Mouse (Mus musculus) T-helper 1 cell (primary cell): ENCODE data around the gene Itpripl1.
"Not testable (repeated sequence)": the region's sequence is repeated elsewhere in the genome, so short reads cannot be mapped to it uniquely, and the experiment has no call there.

Experiments used
- in situ Hi-C: fragments of 300-600 bp; cut with MboI, MseI; formaldehyde crosslinking; loops from one replicate; pipeline ENCODE4 v1.15.1; 2025; ENCODE audit warnings: high pct_unique_total_duplicates

The Itpripl1 gene

GRCm38 (mm10) chr2:127143158-127144063 is at the start of gene Itpripl1:
Gene Itpripl1, minus strand, starts transcription at chr2:127143442.
- in situ Hi-C loops, result no loop called here

GRCm38 (mm10) chr2:127189574-127189973 is 46.3 kb upstream of the Itpripl1 start:
- in situ Hi-C loops, result no loop called here

GRCm38 (mm10) chr2:127182598-127183381 is 39.5 kb upstream of the Itpripl1 start:
- in situ Hi-C loops, result no loop called here

- in situ Hi-C loops, result loop anchor here (5.0 kb wide), 1 partner anchor 36 kb away; no protein-coding TSS in a partner anchor
Measured at GRCm38 (mm10) chr2:127166261-127166660, 23.0 kb upstream of the Itpripl1 start.

- in situ Hi-C loops, result loop anchor here (5.0 kb wide), 1 partner anchor 37 kb away; no protein-coding TSS in a partner anchor
Measured at GRCm38 (mm10) chr2:127165675-127166074, 22.4 kb upstream of the Itpripl1 start.

GRCm38 (mm10) chr2:127145699-127146098 is 2.5 kb upstream of the Itpripl1 start:
- in situ Hi-C loops, result no loop called here

GRCm38 (mm10) chr2:127142577-127143157 is 575 bp downstream of the Itpripl1 start:
- in situ Hi-C loops, result no loop called here

GRCm38 (mm10) chr2:127142031-127142430 is 1.2 kb downstream of the Itpripl1 start:
- in situ Hi-C loops, result no loop called here

GRCm38 (mm10) chr2:127140011-127140410 is 3.2 kb downstream of the Itpripl1 start:
- in situ Hi-C loops, result no loop called here

GRCm38 (mm10) chr2:127139605-127140004 is 3.6 kb downstream of the Itpripl1 start:
- in situ Hi-C loops, result no loop called here

GRCm38 (mm10) chr2:127139094-127139493 is 4.1 kb downstream of the Itpripl1 start:
- in situ Hi-C loops, result no loop called here

GRCm38 (mm10) chr2:127138449-127138848 is 4.8 kb downstream of the Itpripl1 start:
- in situ Hi-C loops, result no loop called here

GRCm38 (mm10) chr2:127137838-127138420 is 5.3 kb downstream of the Itpripl1 start:
- in situ Hi-C loops, result no loop called here

GRCm38 (mm10) chr2:127136979-127137378 is 6.3 kb downstream of the Itpripl1 start:
- in situ Hi-C loops, result no loop called here

GRCm38 (mm10) chr2:127135255-127135654 is 8.0 kb downstream of the Itpripl1 start:
- in situ Hi-C loops, result not testable (repeated sequence)

- in situ Hi-C loops, result loop anchor here (5.0 kb wide), 1 partner anchor 62 kb away; the partner anchor contains the start of gene Blvra
Measured at GRCm38 (mm10) chr2:127133621-127134461, 9.4 kb downstream of the Itpripl1 start, which contains the start of gene Ncaph. Gene Ncaph, minus strand, starts transcription at chr2:127133954.

GRCm38 (mm10) chr2:127131353-127131752 is 11.9 kb downstream of the Itpripl1 start:
- in situ Hi-C loops, result loop anchor here (5.0 kb wide), 1 partner anchor 59 kb away; the partner anchor contains the start of gene Blvra

GRCm38 (mm10) chr2:127128926-127129325 is 14.3 kb downstream of the Itpripl1 start:
- in situ Hi-C loops, result no loop called here

GRCm38 (mm10) chr2:127121591-127122235 is 21.5 kb downstream of the Itpripl1 start:
- in situ Hi-C loops, result no loop called here

- in situ Hi-C loops, result loop anchor here (5.0 kb wide), 1 partner anchor 82 kb away; no protein-coding TSS in a partner anchor
Measured at GRCm38 (mm10) chr2:127108986-127109385, 34.3 kb downstream of the Itpripl1 start.
